Mouse (Mus musculus) kidney, embryonic 16.5 days (tissue): ENCODE results near the gene Olfr1386. TPM values are rescaled to one million over a fixed set of nuclear protein-coding genes. Genes with fewer than 3 reads are reported as not detected.
"Not testable (repeated sequence)": the region's sequence is repeated elsewhere in the genome, so short reads cannot be mapped to it uniquely, and the experiment has no call there.

Source experiments
- ATAC-seq: fragments of 200-750 bp; cut with Nextera tagmentation; 2 replicates; pipeline ENCODE4 v1.8.0; 2017; ENCODE audit warnings: moderate TSS enrichment; ENCODE audit not compliant: low FRiP score, low TSS enrichment
- H3K27ac ChIP-seq: fragments of 300-500 bp; sonication (generic); 2 replicates; pipeline ENCODE4 v1.5.1; 2014; ENCODE audit warnings: low read length
- H3K27me3 ChIP-seq: fragments of 300-500 bp; sonication (generic); 2 replicates; pipeline ENCODE4 v1.6.1; 2014; ENCODE audit warnings: low read length, control low read depth, mixed read lengths; ENCODE audit not compliant: insufficient read depth
- H3K36me3 ChIP-seq: fragments of 300-500 bp; sonication (generic); 2 replicates; pipeline ENCODE4 v1.6.1; 2014; ENCODE audit warnings: low read length, control low read depth, mixed read lengths; ENCODE audit not compliant: insufficient read depth
- H3K4me1 ChIP-seq: fragments of 300-500 bp; sonication (generic); 2 replicates; pipeline ENCODE4 v1.6.1; 2014; ENCODE audit warnings: low read length, control low read depth, mixed read lengths; ENCODE audit not compliant: insufficient read depth
- H3K4me2 ChIP-seq: fragments of 300-500 bp; sonication (generic); replicated peaks from 2 replicates; pipeline ENCODE4 v1.6.1; 2014; ENCODE audit warnings: low read depth, low read length
- H3K4me3 ChIP-seq: fragments of 300-500 bp; sonication (generic); 2 replicates; pipeline ENCODE4 v1.5.1; 2014; ENCODE audit warnings: mild to moderate bottlenecking, low read length
- H3K9ac ChIP-seq: fragments of 300-500 bp; sonication (generic); replicated peaks from 2 replicates; pipeline ENCODE4 v1.6.1; 2014; ENCODE audit warnings: low read length
- H3K9me3 ChIP-seq: fragments of 300-500 bp; sonication (generic); 2 replicates; pipeline ENCODE4 v1.6.1; 2016; ENCODE audit warnings: low read length, control low read depth
- WGBS: fragments of 180-500 bp; shearing (Covaris S2); extraction: QIAGEN DNeasy Blood & Tissue Kit; methylation state at CpG from one replicate; pipeline ENCODE4 v1.1.7; 2014; 5-methylcytosine and 5-hydroxymethylcytosine counted together
- polyA plus RNA-seq: library from polyadenylated mRNA; unstranded; fragments of >200 nt; fragmentation: Nextera tagmentation; extraction: Ambion mirVana; gene quantifications from 2 replicates; pipeline ENCODE4 v1.2.1, GENCODE M21; 2015

Olfr1386 gene
- not detected in 2 replicates for polyA plus RNA-seq

GRCm38 (mm10) chr11:49464746-49465145, at the start of gene Olfr1386:
Olfr1386 (plus strand) TSS chr11:49465046.
- not testable (repeated sequence) for H3K4me2 ChIP-seq, H3K27me3 ChIP-seq, H3K27ac ChIP-seq, H3K4me3 ChIP-seq, H3K36me3 ChIP-seq, H3K9ac ChIP-seq, H3K9me3 ChIP-seq, H3K4me1 ChIP-seq, ATAC-seq
- WGBS, result 87% methylated on average over 2 of the region's 3 CpGs

GRCm38 (mm10) chr11:49422767-49423166, 42.1 kb upstream of the Olfr1386 start, which contains the start of gene Olfr1389:
Olfr1389 (plus strand) TSS chr11:49423067.
- H3K27ac ChIP-seq, result no peak within 1 kb of the TSS
- no peaks in the 10 kb centered on the region for H3K9me3 ChIP-seq
- no peak within 1 kb of the TSS for H3K9ac ChIP-seq
- no peaks in the 10 kb centered on the region for H3K27me3 ChIP-seq
- H3K4me2 ChIP-seq, result no peak within 1 kb of the TSS
- ATAC-seq, result no peak
- H3K4me3 ChIP-seq, result no peak within 1 kb of the TSS
- H3K4me1 ChIP-seq, result no peaks in the 10 kb centered on the region
- no peaks in the 10 kb centered on the region for H3K36me3 ChIP-seq
- 87% methylated on average over 2 of the region's 2 CpGs for WGBS

- ATAC-seq, result no peak
- Histone ChIP-seq H3K4me2 (no peak overlapping the region), H3K9me3 (no peaks in the 10 kb centered on the region), H3K4me3 (no peak overlapping the region), H3K36me3 (no peaks in the 10 kb centered on the region), H3K9ac (no peak overlapping the region), H3K27me3 (no peaks in the 10 kb centered on the region), H3K4me1 (no peaks in the 10 kb centered on the region), H3K27ac (no peak overlapping the region)
- 98% methylated on average over 1 of the region's 1 CpGs for WGBS
These were observed 39.5 kb upstream of the Olfr1386 start for GRCm38 (mm10) chr11:49425257-49425927.

GRCm38 (mm10) chr11:49429641-49430040, 35.2 kb upstream of the Olfr1386 start:
- no peak overlapping the region for H3K9ac ChIP-seq
- H3K27ac ChIP-seq, result no peak overlapping the region
- H3K27me3 ChIP-seq, result no peaks in the 10 kb centered on the region
- no peaks in the 10 kb centered on the region for H3K9me3 ChIP-seq
- WGBS, result 91% methylated on average over 2 of the region's 2 CpGs
- H3K4me3 ChIP-seq, result no peak overlapping the region
- no peaks in the 10 kb centered on the region for H3K4me1 ChIP-seq
- no peak overlapping the region for H3K4me2 ChIP-seq
- no peaks in the 10 kb centered on the region for H3K36me3 ChIP-seq
- ATAC-seq, result no peak

GRCm38 (mm10) chr11:49436411-49436810, 28.4 kb upstream of the Olfr1386 start, which contains the start of gene Olfr1388:
Olfr1388 (plus strand) TSS chr11:49436624.
- 66% methylated on average over 3 of the region's 3 CpGs for WGBS
- Histone ChIP-seq H3K9me3 (no peaks in the 10 kb centered on the region), H3K27ac (no peak within 1 kb of the TSS), H3K27me3 (no peaks in the 10 kb centered on the region), H3K36me3 (no peaks in the 10 kb centered on the region), H3K4me3 (no peak within 1 kb of the TSS), H3K4me2 (no peak within 1 kb of the TSS), H3K4me1 (no peaks in the 10 kb centered on the region), H3K9ac (no peak within 1 kb of the TSS)
- ATAC-seq, result no peak

GRCm38 (mm10) chr11:49455043-49455442, 9.8 kb upstream of the Olfr1386 start, which contains the start of gene Olfr1387:
Olfr1387 (plus strand) TSS chr11:49455343.
- Histone ChIP-seq H3K27me3 (no peaks in the 10 kb centered on the region), H3K4me3 (no peak within 1 kb of the TSS), H3K27ac (no peak within 1 kb of the TSS), H3K4me2 (no peak within 1 kb of the TSS), H3K36me3 (no peaks in the 10 kb centered on the region), H3K4me1 (no peaks in the 10 kb centered on the region), H3K9me3 (no peaks in the 10 kb centered on the region), H3K9ac (no peak within 1 kb of the TSS)
- no peak for ATAC-seq
- WGBS, result 75% methylated on average over 1 of the region's 1 CpGs

GRCm38 (mm10) chr11:49485973-49486372, 21.1 kb downstream of the Olfr1386 start:
- no peaks in the 10 kb centered on the region for H3K27me3 ChIP-seq
- no peak overlapping the region for H3K4me3 ChIP-seq
- H3K27ac ChIP-seq, result no peak overlapping the region
- no peaks in the 10 kb centered on the region for H3K4me1 ChIP-seq
- H3K9ac ChIP-seq, result no peak overlapping the region
- 12% methylated on average over 4 of the region's 4 CpGs for WGBS
- peak; percentile 88 for ATAC-seq
- H3K4me2 ChIP-seq, result no peak overlapping the region
- no peaks in the 10 kb centered on the region for H3K9me3 ChIP-seq
- no peaks in the 10 kb centered on the region for H3K36me3 ChIP-seq

- H3K27me3 ChIP-seq, H3K36me3 ChIP-seq, H3K9ac ChIP-seq, H3K4me3 ChIP-seq, H3K9me3 ChIP-seq, H3K4me2 ChIP-seq, H3K4me1 ChIP-seq, ATAC-seq, H3K27ac ChIP-seq: not testable (repeated sequence)
- 77% methylated on average over 1 of the region's 1 CpGs for WGBS
These were observed 23.9 kb downstream of the Olfr1386 start, which contains the start of gene Olfr1385 for GRCm38 (mm10) chr11:49488770-49489169. Olfr1385 (plus strand) TSS chr11:49489070.

GRCm38 (mm10) chr11:49518086-49518485, 53.2 kb downstream of the Olfr1386 start:
- no peak for ATAC-seq
- no peak overlapping the region for H3K4me3 ChIP-seq
- no peaks in the 10 kb centered on the region for H3K4me1 ChIP-seq
- H3K27ac ChIP-seq, result no peak overlapping the region
- H3K36me3 ChIP-seq, result no peaks in the 10 kb centered on the region
- H3K27me3 ChIP-seq, result no peaks in the 10 kb centered on the region
- 73% methylated on average over 5 of the region's 5 CpGs for WGBS
- no peak overlapping the region for H3K9ac ChIP-seq
- no peak overlapping the region for H3K4me2 ChIP-seq
- no peaks in the 10 kb centered on the region for H3K9me3 ChIP-seq

GRCm38 (mm10) chr11:49519348-49519747, 54.5 kb downstream of the Olfr1386 start, which contains the start of gene Olfr1383:
Olfr1383 (plus strand) TSS chr11:49519648.
- ATAC-seq, result no peak
- Histone ChIP-seq H3K27ac (no peak within 1 kb of the TSS), H3K36me3 (no peaks in the 10 kb centered on the region), H3K9ac (no peak within 1 kb of the TSS), H3K4me1 (no peaks in the 10 kb centered on the region), H3K4me3 (no peak within 1 kb of the TSS), H3K9me3 (no peaks in the 10 kb centered on the region), H3K4me2 (no peak within 1 kb of the TSS), H3K27me3 (no peaks in the 10 kb centered on the region)
